Mouse (Mus musculus) fibroblast of lung, adult 2 months (primary cell): ENCODE results near the gene Olfr1166.
"Not testable (repeated sequence)": the region's sequence is repeated elsewhere in the genome, so short reads cannot be mapped to it uniquely, and the experiment has no call there.

Experiments used
- DNase-seq: peaks from one replicate; pipeline ENCODE4 v3.0.0-alpha.2; 2011; ENCODE audit warnings: low read depth

The Olfr1166 gene

DNA sequence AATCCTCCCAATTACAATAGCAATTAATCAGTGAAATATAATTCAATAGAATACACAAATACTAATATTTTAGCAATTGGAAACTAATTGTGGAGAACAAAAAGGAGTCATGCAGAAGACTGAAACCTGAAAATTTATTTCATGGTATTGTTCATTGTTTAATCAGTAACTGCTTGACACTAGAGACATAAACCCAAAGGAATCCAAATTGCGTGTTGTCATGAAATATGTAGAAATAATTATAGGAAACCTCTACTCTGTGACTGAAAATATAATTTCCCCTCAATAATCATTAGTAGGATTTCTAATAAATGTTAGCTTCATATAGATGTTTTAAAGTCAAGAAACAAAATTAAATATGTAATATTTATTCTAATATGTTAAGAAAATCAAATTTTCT, at the start of gene Olfr1166:
Gene Olfr1166, minus strand, starts transcription at position 101 of the 400 bp plus-strand sequence.
- no peak for DNase-seq

DNA sequence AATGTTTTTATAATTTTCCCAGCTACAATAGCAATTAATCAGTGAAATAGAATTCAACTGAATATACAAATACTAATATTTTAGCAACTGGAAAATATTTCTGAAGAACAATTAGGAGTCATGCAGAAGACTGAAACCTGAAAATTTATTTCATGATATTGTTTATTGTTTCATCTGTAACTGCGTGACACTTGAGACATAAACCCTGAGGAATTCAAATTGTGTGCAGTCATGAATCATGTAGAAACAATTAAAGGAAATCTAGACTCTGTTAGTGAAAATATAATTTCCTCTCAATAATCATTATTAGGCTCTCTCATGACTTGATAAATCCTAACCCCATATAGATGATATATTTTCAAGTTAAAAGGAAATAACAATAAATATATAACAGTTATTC, 27.0 kb upstream of the Olfr1166 start, which contains the start of gene Olfr1167:
Gene Olfr1167, minus strand, starts transcription at position 101 of the 400 bp plus-strand sequence.
- DNase-seq = not testable (repeated sequence)

GRCm38 (mm10) chr2:88093866-88094265, 34.2 kb downstream of the Olfr1166 start, which contains the start of gene Olfr1164:
Olfr1164 (minus strand) TSS chr2:88093966.
- DNase-seq = no peak
